Mouse (Mus musculus) T-helper 2 cell (primary cell): Measurements from ENCODE around the gene Rae1.

ENCODE experiments used
- in situ Hi-C: fragments of 300-600 bp; cut with MboI, MseI; formaldehyde crosslinking; loops from one replicate; pipeline ENCODE4 v1.15.1; 2025; ENCODE audit warnings: high pct_unique_total_duplicates

Gene Rae1

GRCm38 (mm10) chr2:173046582-173047297 lies 46.8 kb downstream of the Rae1 start:
- in situ Hi-C loops, result no loop called here

- in situ Hi-C loops, result no loop called here
Measured at GRCm38 (mm10) chr2:173047471-173047870, 47.6 kb downstream of the Rae1 start.

GRCm38 (mm10) chr2:173048041-173048745 lies 48.3 kb downstream of the Rae1 start:
- in situ Hi-C loops, result no loop called here

DNA sequence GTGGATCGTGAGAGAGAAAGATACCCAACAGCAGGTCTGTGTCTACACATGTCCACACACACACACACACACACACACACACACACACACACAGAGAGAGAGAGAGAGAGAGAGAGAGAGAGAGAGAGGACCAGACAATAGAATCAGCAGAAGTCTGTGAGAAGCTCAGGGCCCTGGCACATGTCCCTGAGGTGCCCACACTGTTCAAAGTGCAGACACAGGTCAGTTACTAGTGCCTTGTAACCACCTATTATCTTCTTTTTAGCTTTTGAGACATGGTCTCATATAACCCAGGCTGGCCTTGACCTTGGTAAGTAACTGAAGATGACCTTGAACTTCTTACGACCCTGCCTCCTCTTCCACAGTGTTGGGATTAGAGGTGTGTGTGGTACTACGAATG lies 49.3 kb downstream of the Rae1 start:
- in situ Hi-C loops, result no loop called here

- in situ Hi-C loops, result no loop called here
Measured at GRCm38 (mm10) chr2:173049817-173050216, 49.9 kb downstream of the Rae1 start.

DNA sequence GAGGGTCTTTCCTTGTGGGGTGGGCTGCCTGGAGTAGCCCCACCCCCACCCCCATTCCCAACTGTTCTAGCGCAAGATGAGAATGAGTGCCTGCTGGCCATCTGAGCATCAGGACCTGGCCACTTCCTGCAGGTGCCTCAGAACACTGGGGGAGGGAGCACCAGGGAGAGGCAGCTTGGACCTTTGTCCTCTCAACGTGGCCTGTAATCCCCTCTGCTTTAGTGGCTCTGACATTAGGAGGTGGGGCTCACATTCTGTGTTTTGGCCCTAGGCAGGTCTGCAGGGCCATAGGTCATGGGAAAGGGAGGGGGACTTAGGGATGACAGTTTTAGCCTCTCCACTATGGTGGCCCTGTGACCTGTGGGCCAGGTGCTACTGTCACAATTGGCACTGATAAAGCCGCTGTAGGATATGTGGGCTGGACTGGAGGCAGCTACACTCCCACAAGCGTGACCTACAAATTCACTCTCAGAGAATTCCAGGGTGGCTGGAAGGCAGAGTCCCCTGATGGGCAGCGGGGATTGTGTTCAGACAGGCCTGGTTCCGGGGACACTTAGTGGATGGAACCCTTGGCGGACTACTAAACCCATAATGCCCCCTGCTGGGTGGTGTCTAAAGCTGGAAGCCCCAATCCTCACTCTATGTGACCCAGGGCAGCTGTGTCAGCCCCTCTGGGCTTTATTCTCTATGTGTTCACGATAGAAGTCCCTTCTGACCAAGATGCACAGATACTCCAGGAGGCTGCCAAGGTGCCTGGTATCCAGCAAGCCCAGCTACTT lies 50.9 kb downstream of the Rae1 start:
- in situ Hi-C loops, result no loop called here

GRCm38 (mm10) chr2:173052881-173053280 lies 53.0 kb downstream of the Rae1 start:
- in situ Hi-C loops, result no loop called here

- in situ Hi-C loops, result no loop called here
Measured at GRCm38 (mm10) chr2:173053846-173054245, 53.9 kb downstream of the Rae1 start.

DNA sequence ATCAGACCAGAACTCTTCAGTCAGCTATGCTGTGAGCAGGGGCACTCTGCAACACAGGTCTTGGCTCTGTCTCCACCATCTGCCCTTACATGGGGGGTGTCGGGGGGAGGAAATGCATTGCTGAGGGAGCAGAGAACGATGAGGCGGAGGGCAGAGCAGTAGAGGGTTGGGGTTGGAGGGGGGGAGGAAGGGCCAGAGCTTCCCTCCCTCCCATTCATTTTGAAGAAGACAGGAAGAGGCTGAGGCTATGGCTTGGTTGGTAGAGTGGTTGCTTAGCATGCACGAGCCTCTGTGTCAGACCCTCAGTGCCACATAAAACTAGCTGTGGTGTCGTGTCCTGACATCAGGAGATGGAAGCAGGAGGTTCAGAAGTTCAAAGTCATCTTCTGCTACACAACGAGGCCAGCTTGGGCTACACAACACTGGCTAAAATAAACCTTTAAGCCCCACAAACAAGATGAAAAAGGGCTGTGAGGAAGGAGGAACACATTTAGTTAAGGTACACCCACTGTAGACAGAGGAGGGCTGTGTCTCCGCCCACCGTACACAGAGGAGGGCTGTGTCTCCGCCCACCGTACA lies 56.5 kb downstream of the Rae1 start:
- in situ Hi-C loops, result no loop called here

DNA sequence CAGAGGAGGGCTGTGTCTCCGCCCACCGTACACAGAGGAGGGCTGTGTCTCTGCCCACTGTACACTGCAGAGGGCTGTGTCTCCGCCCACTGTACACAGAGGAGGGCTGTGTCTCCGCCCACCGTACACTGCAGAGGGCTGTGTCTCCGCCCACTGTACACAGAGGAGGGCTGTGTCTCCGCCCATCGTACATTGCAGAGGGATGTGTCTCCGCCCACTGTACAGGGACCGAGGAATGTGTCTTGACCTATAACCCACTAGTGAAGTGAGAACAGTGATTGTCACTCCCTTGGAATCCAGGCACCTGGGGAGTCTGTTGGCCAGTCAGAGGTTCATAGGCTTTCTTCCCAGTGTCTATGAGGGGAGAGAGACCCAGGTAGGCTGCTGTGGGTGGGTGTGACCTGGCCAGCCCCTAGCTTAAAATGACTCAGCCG lies 57.0 kb downstream of the Rae1 start:
- in situ Hi-C loops, result no loop called here

DNA sequence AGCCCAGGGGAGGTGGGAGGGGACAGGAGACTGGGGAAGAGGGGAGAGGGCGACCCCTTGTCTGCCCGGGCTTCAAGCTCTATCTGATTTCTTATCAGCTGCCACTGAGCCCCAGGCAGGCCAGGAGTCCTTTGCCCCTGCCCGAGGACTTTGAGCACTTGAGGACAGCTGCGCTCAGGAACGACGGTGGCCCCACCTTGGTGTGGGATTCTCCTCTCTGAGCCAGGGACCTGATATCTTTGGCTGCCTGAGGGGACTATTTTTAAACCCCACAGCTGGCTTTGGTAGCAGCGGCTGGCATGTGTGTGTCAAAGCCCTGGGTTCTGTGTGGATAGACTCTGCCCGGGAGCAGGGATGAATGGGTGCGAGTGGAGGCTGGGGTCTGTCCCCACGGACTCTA lies 57.7 kb downstream of the Rae1 start:
- in situ Hi-C loops, result no loop called here

GRCm38 (mm10) chr2:173058263-173058662 lies 58.3 kb downstream of the Rae1 start:
- in situ Hi-C loops, result no loop called here

DNA sequence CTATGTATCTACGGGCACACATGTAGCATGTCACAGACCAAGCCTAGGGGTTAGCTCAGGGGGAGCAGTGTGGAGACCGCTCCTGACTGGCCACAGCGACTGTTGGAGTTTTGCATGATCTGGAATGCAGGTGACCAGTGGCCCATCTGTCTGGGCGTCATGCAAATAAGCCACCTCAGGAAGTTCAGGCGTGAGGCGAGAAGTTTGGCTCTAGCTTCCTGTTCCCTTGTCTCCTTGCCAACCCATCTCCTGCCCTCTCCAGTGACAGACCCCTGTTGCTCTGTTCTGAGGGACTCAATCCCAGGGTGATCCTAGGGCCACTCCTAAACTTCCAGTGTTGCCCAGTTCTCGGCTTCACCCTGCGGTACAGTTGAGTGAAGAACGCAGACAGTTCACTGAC lies 60.5 kb downstream of the Rae1 start:
- in situ Hi-C loops, result no loop called here

- in situ Hi-C loops, result no loop called here
Measured at GRCm38 (mm10) chr2:173061443-173062351, 61.8 kb downstream of the Rae1 start.

DNA sequence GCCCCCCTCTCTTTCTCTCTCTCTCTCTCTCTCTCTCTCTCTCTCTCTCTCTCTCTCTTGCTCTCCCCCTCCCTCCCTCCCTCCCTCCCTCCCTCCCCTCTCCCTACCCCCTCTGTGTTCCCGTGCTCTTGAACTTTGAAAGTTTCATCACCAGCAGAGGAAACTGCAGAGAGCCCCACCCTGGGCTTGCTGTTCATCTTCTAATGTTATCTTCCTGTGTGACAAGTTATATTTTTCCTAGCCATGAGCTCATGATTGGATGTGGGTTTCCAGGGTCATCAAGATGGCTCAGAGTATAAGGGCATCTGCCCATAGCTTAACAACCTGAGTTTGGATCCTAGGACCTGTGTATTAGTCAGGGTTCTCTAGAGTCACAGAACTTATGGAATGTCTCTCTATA lies 63.3 kb downstream of the Rae1 start:
- in situ Hi-C loops, result no loop called here

GRCm38 (mm10) chr2:173064864-173065263 lies 64.9 kb downstream of the Rae1 start:
- in situ Hi-C loops, result no loop called here
